Mouse (Mus musculus) midbrain, embryonic 12.5 days (tissue): Measurements from ENCODE around the gene Bpifb4. TPM values are rescaled to one million over a fixed set of nuclear protein-coding genes. Genes with fewer than 3 reads are reported as not detected.

Source experiments
- ATAC-seq: fragments of 200-750 bp; cut with Nextera tagmentation; 2 replicates; pipeline ENCODE4 v1.8.0; 2017; ENCODE audit warnings: low read depth, moderate TSS enrichment, moderate library complexity; ENCODE audit not compliant: low FRiP score
- H3K27ac ChIP-seq: fragments of 300-500 bp; sonication (generic); replicated peaks from 2 replicates; pipeline ENCODE4 v1.5.1; 2016; ENCODE audit warnings: mild to moderate bottlenecking
- H3K27me3 ChIP-seq: fragments of 300-500 bp; sonication (generic); 2 replicates; pipeline ENCODE4 v1.6.1; 2016; ENCODE audit warnings: mild to moderate bottlenecking
- H3K36me3 ChIP-seq: fragments of 300-500 bp; sonication (generic); 2 replicates; pipeline ENCODE4 v1.6.1; 2016
- H3K4me1 ChIP-seq: fragments of 300-500 bp; sonication (generic); 2 replicates; pipeline ENCODE4 v1.6.1; 2016
- H3K4me2 ChIP-seq: fragments of 300-500 bp; sonication (generic); replicated peaks from 2 replicates; pipeline ENCODE4 v1.6.1; 2016; ENCODE audit warnings: mild to moderate bottlenecking, moderate library complexity
- H3K4me3 ChIP-seq: fragments of 300-500 bp; sonication (generic); 2 replicates; pipeline ENCODE4 v1.5.1; 2016; ENCODE audit warnings: mild to moderate bottlenecking
- H3K9ac ChIP-seq: fragments of 300-500 bp; sonication (generic); replicated peaks from 2 replicates; pipeline ENCODE4 v1.6.1; 2016; ENCODE audit warnings: mild to moderate bottlenecking, moderate library complexity
- H3K9me3 ChIP-seq: fragments of 300-500 bp; sonication (generic); 2 replicates; pipeline ENCODE4 v1.6.1; 2016; ENCODE audit warnings: mild to moderate bottlenecking
- WGBS: fragments of 180-500 bp; shearing (Covaris S2); methylation state at CpG from one replicate; pipeline ENCODE4 v1.1.7; 2016; 5-methylcytosine and 5-hydroxymethylcytosine counted together
- polyA plus RNA-seq: library from polyadenylated mRNA; unstranded; fragments of >200 nt; fragmentation: Nextera tagmentation; extraction: Ambion mirVana; gene quantifications from 2 replicates; pipeline ENCODE4 v1.2.1, GENCODE M21; 2016

Gene Bpifb4
- polyA plus RNA-seq, 1 experiment from 2014 or later = not detected

GRCm38 (mm10) chr2:154006331-154006730, 68.3 kb downstream of the Bpifb4 start:
- Histone ChIP-seq H3K9ac (no peak overlapping the region), H3K4me1 (0 out of 2 replicates have a peak, but pooled peaks cover 8% of the 10 kb centered on the region), H3K27me3 (no peaks in the 10 kb centered on the region), H3K4me2 (no peak overlapping the region), H3K36me3 (no peaks in the 10 kb centered on the region), H3K9me3 (no peaks in the 10 kb centered on the region), H3K4me3 (no peak overlapping the region), H3K27ac (no peak overlapping the region)
- 74% methylated on average over 2 of the region's 2 CpGs for WGBS
- no peak for ATAC-seq

GRCm38 (mm10) chr2:154007381-154007780, 69.4 kb downstream of the Bpifb4 start:
- WGBS = 76% methylated on average over 1 of the region's 1 CpGs
- no peak overlapping the region for H3K27ac ChIP-seq
- H3K27me3 ChIP-seq = no peaks in the 10 kb centered on the region
- no peaks in the 10 kb centered on the region for H3K9me3 ChIP-seq
- no peak overlapping the region for H3K9ac ChIP-seq
- no peak overlapping the region for H3K4me2 ChIP-seq
- ATAC-seq = no peak
- no peak overlapping the region for H3K4me3 ChIP-seq
- H3K36me3 ChIP-seq = no peaks in the 10 kb centered on the region
- H3K4me1 ChIP-seq = 0 out of 2 replicates have a peak, but pooled peaks cover 8% of the 10 kb centered on the region

- Histone ChIP-seq H3K36me3 (no peaks in the 10 kb centered on the region), H3K9me3 (no peaks in the 10 kb centered on the region), H3K4me3 (no peak within 1 kb of the TSS), H3K27ac (no peak within 1 kb of the TSS), H3K9ac (no peak within 1 kb of the TSS), H3K27me3 (no peaks in the 10 kb centered on the region), H3K4me2 (no peak within 1 kb of the TSS), H3K4me1 (0 out of 2 replicates have a peak, but pooled peaks cover 8% of the 10 kb centered on the region)
- WGBS = 84% methylated on average over 3 of the region's 3 CpGs
- ATAC-seq = no peak
Measured at GRCm38 (mm10) chr2:154007965-154008364, 70.0 kb downstream of the Bpifb4 start, which contains the start of gene Bpifa2. Bpifa2 (plus strand) TSS chr2:154008265.

Other genes starting within 250 kb of the Bpifb4 start
- gene Dnmt3c, start 241.6 kb upstream of the Bpifb4 start, polyA plus RNA-seq = not detected in 2 replicates
- gene Mapre1, start 196.9 kb upstream of the Bpifb4 start, polyA plus RNA-seq = 362 and 384 TPM in 2 replicates
- 0.05 TPM in 1 of 2 replicates, not detected in the other for gene Efcab8, start 158.3 kb upstream of the Bpifb4 start, polyA plus RNA-seq
- gene Sun5, start 67.1 kb upstream of the Bpifb4 start, polyA plus RNA-seq = not detected in 2 replicates
- gene Bpifb2, start 63.2 kb upstream of the Bpifb4 start, polyA plus RNA-seq = not detected in 2 replicates
- gene Bpifb6, start 37.8 kb upstream of the Bpifb4 start, polyA plus RNA-seq = not detected in 2 replicates
- gene Bpifb3, start 20.0 kb upstream of the Bpifb4 start, polyA plus RNA-seq = not detected in 2 replicates
- not detected in 2 replicates for gene Bpifa6, start 36.7 kb downstream of the Bpifb4 start, polyA plus RNA-seq
- not detected in 2 replicates for gene Bpifa2, start 70.1 kb downstream of the Bpifb4 start, polyA plus RNA-seq
- not detected in 2 replicates for gene Bpifa3, start 192.1 kb downstream of the Bpifb4 start, polyA plus RNA-seq
- not detected in 2 replicates for gene Bpifa1, start 204.7 kb downstream of the Bpifb4 start, polyA plus RNA-seq
- gene Bpifa5, start 224.4 kb downstream of the Bpifb4 start, polyA plus RNA-seq = not detected in 2 replicates